Mouse (Mus musculus): ENCODE results near the gene Rpl21.

DNA sequence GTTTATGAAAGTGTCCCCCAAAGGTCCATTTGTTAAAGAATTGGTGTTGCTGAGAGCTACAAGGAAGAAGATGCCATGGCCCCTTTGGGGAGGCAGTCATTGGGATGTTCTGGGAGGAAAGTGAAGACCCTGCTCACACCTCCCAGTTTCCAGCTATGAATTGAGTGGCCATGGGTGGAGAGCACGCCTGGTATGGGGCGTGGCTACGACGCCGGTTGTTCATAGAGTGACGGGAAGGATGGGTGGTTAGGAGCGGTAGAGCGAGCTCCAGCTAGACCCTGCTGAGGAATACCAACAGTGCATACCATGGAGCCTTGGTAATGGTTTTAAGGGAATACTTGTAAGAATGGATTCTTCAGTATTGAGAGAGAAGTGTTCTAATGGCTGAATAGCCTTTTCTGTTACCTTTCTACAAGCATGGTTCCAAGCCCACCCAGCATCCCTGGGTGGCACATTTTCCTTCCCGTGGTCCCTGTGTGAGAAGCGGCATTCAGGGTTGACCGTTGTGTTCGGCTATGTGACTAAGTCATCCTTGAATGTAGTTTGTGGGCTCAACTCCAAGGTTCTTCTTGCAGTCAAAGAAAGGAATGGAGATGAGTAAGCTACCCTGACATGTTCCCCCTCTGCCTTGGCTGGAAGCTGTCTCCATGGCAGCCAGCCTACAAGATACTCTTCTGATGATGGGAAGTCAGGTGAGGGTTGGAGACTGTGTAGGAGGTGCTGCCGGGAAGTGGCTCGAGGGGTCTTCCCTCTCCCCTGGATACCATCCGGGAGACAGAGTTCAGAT is 51.0 kb downstream of the Rpl21 start:
- TF ChIP-seq POLR2A (IDR thresholded peaks at IDR 0.05; ENCODE audit: extremely low read depth, insufficient read depth, low read length) (no peak), CTCF (IDR thresholded peaks at IDR 0.05; ENCODE audit: extremely low read depth, insufficient read depth, low read length) (no peak)

Data from cortical plate, adult 2 months (tissue).